In the genomic region with DNA sequence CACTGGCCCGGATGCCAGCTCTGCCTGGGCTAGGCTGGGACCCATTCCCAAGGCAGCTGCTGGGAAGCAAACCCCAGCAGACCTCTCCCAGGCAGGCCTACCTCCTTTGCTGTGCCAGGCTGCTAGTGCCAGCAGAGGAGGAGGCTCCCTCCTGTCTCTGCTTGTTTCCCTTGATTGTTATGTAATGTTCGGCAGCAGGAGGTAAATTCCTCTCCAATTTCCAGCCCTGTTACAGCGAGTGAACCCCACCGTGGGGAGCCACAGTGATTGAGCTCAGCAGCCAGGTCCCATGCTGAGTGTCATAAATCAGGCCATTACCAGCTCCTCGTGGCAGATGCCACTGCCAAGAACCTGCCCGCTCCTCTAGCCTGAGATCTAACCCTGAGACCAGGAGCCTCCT, we compare ENCODE assay signal across 8 mouse cellular contexts.
DNase-seq lines count a peak whose midpoint lies in the region; ATAC-seq and TF ChIP-seq lines count a peak whose summit lies in the region.

No protein-coding gene starts in this region.

- no peak for TF ChIP-seq CTCF in left cerebral cortex, adult 2 months (IDR thresholded peaks at IDR 0.05)

- peaks cover 76% of the 10 kb centered on the region for H3K27me3 ChIP-seq in hindbrain, embryonic 15.5 days

- no peaks in the 10 kb centered on the region for H3K36me3 ChIP-seq in hindbrain, embryonic 15.5 days

- WGBS in hindbrain, embryonic 15.5 days, result 6% methylated on average over 6 of the region's 6 CpGs

- H3K9ac ChIP-seq in hindbrain, embryonic 15.5 days, result no peak overlapping the region

- no peak overlapping the region for H3K27ac ChIP-seq in hindbrain, embryonic 15.5 days (replicated peaks)
- peak overlapping the region; percentile 15; the same call in 1 of the 2 replicates for H3K27ac ChIP-seq in left cerebral cortex, adult 2 months

- ATAC-seq in hindbrain, embryonic 15.5 days (ENCODE audit: low FRiP score, low read depth), result peak; percentile 69

- DNase-seq in frontal cortex, postnatal 36 days (ENCODE audit: low spot score in 2 of 2), result peak; percentile 35 to 36
- no peak for DNase-seq in frontal cortex, postnatal 10 days (ENCODE audit: low spot score in 2 of 2)
- peak; percentile 87 for DNase-seq in brain, adult 2 months (ENCODE audit: low read depth, low spot score)
- DNase-seq in left cerebral cortex, adult 2 months (ENCODE audit: extremely low spot score in 1 of 2, low spot score in 2 of 2), result peak; percentile 18 to 32
- DNase-seq in gastrocnemius, postnatal 25 days, result no peak
- no peak for DNase-seq in gastrocnemius, adult 8-10 months (ENCODE audit: low spot score in 2 of 2)
- no peak for DNase-seq in retina, embryonic 14.5 days (ENCODE audit: low spot score)

- no peak overlapping the region for H3K4me2 ChIP-seq in hindbrain, embryonic 15.5 days

- H3K9me3 ChIP-seq in hindbrain, embryonic 15.5 days, result no peaks in the 10 kb centered on the region

- intact Hi-C loops in left cerebral cortex, adult 2 months (cut with DNase I), result no loop called here

- H3K4me1 ChIP-seq in hindbrain, embryonic 15.5 days (replicated peaks), result peaks cover 10% of the 10 kb centered on the region

- H3K4me3 ChIP-seq in hindbrain, embryonic 15.5 days, result no peak overlapping the region
- no peak overlapping the region for H3K4me3 ChIP-seq in left cerebral cortex, adult 2 months

Comparison
In these comparisons a context has a peak if more than half of its experiments do, and no peak if none do; other contexts are left out.
1. DNase-seq: peak in frontal cortex, postnatal 36 days (2 of 2), brain, adult 2 months (single experiment) and left cerebral cortex, adult 2 months (2 of 2); none in frontal cortex, postnatal 10 days (0 of 2), gastrocnemius, postnatal 25 days (single experiment), gastrocnemius, adult 8-10 months (0 of 2) and retina, embryonic 14.5 days (single experiment).